Mouse (Mus musculus) liver, embryonic 14.5 days (tissue): ENCODE data around the gene Shisa8. TPM values are rescaled to one million over a fixed set of nuclear protein-coding genes. Genes with fewer than 3 reads are reported as not detected.

Experiments
- ATAC-seq: fragments of 200-750 bp; cut with Nextera tagmentation; 2 replicates; pipeline ENCODE4 v1.8.0; 2017; ENCODE audit warnings: moderate number of reproducible peaks, mild to moderate bottlenecking, moderate library complexity; ENCODE audit not compliant: insufficient read depth
- DNase-seq, 3 experiments: peaks; one replicate each; pipeline ENCODE4 v3.0.0-alpha.2; 2012 to 2013; ENCODE audit warnings: low read depth in 3 of 3, low spot score in 3 of 3
- H3K27ac ChIP-seq: fragments of 300-500 bp; sonication (generic); 2 replicates; pipeline ENCODE4 v1.5.1; 2014; ENCODE audit warnings: moderate library complexity, mild to moderate bottlenecking, control low read depth, inconsistent platforms
- H3K27me3 ChIP-seq: fragments of 300-500 bp; sonication (generic); 2 replicates; pipeline ENCODE4 v1.6.1; 2014; ENCODE audit warnings: mild to moderate bottlenecking, low read length, moderate library complexity; ENCODE audit not compliant: control insufficient read depth, insufficient read depth
- H3K36me3 ChIP-seq: fragments of 300-500 bp; sonication (generic); replicated peaks from 2 replicates; pipeline ENCODE4 v1.6.1; 2014; ENCODE audit warnings: low read depth; ENCODE audit not compliant: control insufficient read depth, insufficient read depth
- H3K4me1 ChIP-seq, 2 experiments: fragments of 200-500 bp in 1 of 2; fragments of 300-500 bp in 1 of 2; sonication (generic) in 1 of 2; replicated peaks; 2 replicates each; pipeline ENCODE4 v1.6.1; 2012 to 2014; ENCODE audit warnings: antibody characterized with exemption in 1 of 2, inconsistent platforms in 1 of 2, low read length in 1 of 2; ENCODE audit not compliant: control insufficient read depth in 2 of 2, insufficient read depth in 2 of 2
- H3K4me2 ChIP-seq: fragments of 300-500 bp; sonication (generic); 2 replicates; pipeline ENCODE4 v1.6.1; 2014; ENCODE audit warnings: low read depth, mild to moderate bottlenecking, control low read depth, moderate library complexity
- H3K4me3 ChIP-seq, 2 experiments: fragments of 200-500 bp in 1 of 2; fragments of 300-500 bp in 1 of 2; sonication (generic) in 1 of 2; 2 replicates each; pipeline ENCODE4 v1.5.1; 2012 to 2014; ENCODE audit warnings: low read depth in 2 of 2, low read length in 2 of 2, mild to moderate bottlenecking in 2 of 2, control low read depth in 1 of 2, inconsistent platforms in 1 of 2, moderate library complexity in 1 of 2; ENCODE audit not compliant: insufficient read depth in 1 of 2
- H3K9ac ChIP-seq: fragments of 300-500 bp; sonication (generic); replicated peaks from 2 replicates; pipeline ENCODE4 v1.6.1; 2014; ENCODE audit warnings: mild to moderate bottlenecking, control low read depth, moderate library complexity
- H3K9me3 ChIP-seq: fragments of 300-500 bp; sonication (generic); 2 replicates; pipeline ENCODE4 v1.6.1; 2016; ENCODE audit warnings: low read length, mixed read lengths; ENCODE audit not compliant: control insufficient read depth
- CTCF ChIP-seq: IDR thresholded peaks from 2 replicates; pipeline ENCODE4 v1.5.1; 2016; ENCODE audit warnings: antibody characterized with exemption, low read depth, control low read depth
- EP300 ChIP-seq: IDR thresholded peaks from 2 replicates; pipeline ENCODE4 v1.6.1; 2016; ENCODE audit warnings: antibody characterized with exemption, low read depth
- WGBS: fragments of 180-500 bp; shearing (Covaris S2); extraction: QIAGEN DNeasy Blood & Tissue Kit; methylation state at CpG from one replicate; pipeline ENCODE4 v1.1.7; 2014; ENCODE audit not compliant: insufficient replicate concordance; 5-methylcytosine and 5-hydroxymethylcytosine counted together
- polyA plus RNA-seq, 2 experiments: library from polyadenylated mRNA; depleted of rRNA in 1 of 2; stranded (reverse) in 1 of 2; unstranded in 1 of 2; fragments of >200 nt; fragmentation: Nextera tagmentation in 1 of 2; extraction: Ambion mirVana in 1 of 2; gene quantifications; 2 replicates each; pipeline versions ENCODE4 v1.2.1 to v1.2.3; 2012 to 2014

The Shisa8 gene
- polyA plus RNA-seq, 2 experiments, result 0.05 to 0.15 TPM

DNA sequence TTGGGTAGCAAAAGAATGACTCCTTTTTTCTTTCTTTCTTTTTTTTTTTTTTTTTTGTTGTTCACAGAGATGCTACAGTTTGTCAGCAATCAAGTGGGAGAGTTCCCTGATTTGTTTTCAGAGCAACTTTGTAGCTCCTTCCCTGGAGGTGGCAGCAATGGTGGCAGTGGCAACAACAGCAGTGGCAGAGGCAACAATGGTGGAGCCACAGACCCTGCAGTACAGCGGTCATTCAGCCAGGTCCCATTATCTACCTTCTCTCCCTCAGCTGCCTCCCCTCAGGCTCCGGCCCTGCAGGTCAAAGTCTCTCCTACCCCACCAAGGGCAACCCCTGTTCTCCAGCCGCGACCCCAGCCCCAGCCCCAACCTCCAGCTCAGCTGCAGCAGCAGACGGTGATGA, 42.9 kb downstream of the Shisa8 start:
- Histone ChIP-seq H3K4me1 (peaks cover 16 to 18% of the 10 kb centered on the region in 2 experiments), H3K27ac (no peak overlapping the region), H3K4me3 (no peak overlapping the region), H3K36me3 (peaks cover 40% of the 10 kb centered on the region), H3K9me3 (no peaks in the 10 kb centered on the region), H3K9ac (no peak overlapping the region), H3K27me3 (no peaks in the 10 kb centered on the region), H3K4me2 (no peak overlapping the region)
- no peak for ATAC-seq
- WGBS, result 80% methylated on average over 5 of the region's 5 CpGs
- DNase-seq, result no peak
- TF ChIP-seq EP300, result no peak
- no peak for TF ChIP-seq CTCF

DNA sequence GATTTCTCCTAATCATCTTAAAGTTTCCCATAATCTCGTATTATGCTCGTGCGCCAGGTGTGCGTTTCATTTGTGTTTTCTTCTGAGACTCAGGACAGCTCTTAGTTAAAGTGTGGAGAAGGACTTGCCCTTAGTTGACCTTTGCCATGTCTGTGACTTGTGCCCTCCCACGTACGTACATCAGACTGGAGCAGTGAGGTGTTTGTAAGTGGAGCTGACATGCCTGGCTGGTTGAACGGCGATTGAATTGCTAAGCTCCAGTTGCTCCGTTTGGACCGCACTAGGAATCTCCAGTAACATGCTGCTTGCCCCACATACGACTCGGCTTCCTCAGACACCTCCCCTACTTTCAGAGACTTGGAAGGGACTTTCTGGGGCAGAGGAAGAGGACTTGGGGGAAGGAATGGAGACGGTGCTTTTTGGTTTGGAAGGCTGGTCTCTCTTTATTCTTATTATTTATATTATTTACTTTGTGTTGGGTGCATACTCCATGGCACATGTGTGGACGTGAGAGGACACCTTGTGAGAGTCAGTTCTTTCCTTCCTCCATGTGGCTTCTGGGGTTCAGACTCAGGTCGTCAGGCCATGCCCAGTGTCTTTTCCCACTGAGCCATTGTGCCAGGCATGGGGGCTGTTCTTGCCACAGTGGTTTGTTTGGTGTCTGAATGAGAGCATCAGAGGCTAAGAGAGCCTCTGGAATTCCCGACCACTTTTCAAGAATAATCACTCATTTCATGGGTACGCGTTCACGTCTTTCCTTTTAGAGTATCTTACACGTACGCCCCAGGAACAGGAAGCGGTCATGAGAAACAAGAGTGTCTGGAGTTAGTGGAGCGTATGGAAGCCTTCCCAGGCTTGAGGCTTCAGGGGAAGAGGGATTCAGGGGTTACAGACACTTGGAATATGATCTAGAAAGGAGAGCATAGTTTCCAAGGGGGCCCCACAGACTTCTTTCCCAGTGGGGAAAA, 45.1 kb downstream of the Shisa8 start:
- H3K9ac ChIP-seq, result no peak overlapping the region
- ATAC-seq, result no peak
- H3K4me2 ChIP-seq, result no peak overlapping the region; the same call in 1 of the 2 replicates
- no peak for TF ChIP-seq EP300
- TF ChIP-seq CTCF, result no peak
- H3K27ac ChIP-seq, result no peak overlapping the region
- WGBS, result 77% methylated on average over 23 of the region's 23 CpGs
- DNase-seq, result no peak
- peaks cover 23% of the 10 kb centered on the region for H3K36me3 ChIP-seq
- H3K9me3 ChIP-seq, result no peaks in the 10 kb centered on the region
- peaks cover 34% of the 10 kb centered on the region in 2 experiments for H3K4me1 ChIP-seq
- no peak overlapping the region for H3K4me3 ChIP-seq
- no peaks in the 10 kb centered on the region for H3K27me3 ChIP-seq

DNA sequence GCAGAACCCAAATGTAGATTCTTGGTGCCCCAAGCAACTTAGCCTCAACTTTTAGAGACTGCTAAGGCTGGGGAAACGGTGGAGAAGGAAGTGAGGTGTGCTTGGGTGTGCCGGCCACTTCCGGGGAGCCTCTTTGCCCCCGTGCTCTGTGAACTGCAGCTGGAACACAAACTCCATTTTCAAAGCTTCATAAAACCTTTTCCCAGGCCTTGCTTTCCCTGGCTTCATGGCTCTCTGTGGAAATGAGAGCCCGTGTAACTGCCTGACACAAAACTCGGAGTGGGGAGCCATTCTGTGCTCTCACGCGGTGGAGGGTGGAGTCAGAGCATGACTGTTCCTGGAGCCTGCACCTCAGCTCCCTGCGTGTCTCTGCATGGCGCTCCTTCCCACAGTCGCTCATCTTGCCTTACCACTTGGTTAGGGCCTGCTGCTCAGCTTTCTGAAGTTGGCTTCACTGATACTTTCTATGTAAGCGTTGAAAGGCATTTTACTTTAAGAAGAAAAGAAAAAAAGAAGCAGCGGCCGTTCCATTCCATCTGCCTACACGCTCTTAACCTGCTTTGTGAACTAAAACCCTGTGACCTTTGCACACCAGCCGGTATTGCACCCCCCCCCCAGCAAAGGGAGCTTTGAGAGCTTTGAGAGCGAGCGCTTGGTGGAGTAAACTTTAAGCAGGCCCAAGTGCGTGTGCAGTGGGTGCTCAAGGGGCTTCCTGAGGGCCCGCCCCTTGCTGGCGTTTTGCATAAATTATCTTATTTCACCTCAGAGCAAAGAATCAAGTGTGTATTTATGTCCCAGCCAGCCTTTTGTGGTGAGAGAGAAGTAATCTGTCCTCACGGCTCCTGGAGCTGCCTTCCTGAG, 46.1 kb downstream of the Shisa8 start:
- no peaks in the 10 kb centered on the region for H3K9me3 ChIP-seq
- no peak for ATAC-seq
- peak overlapping the region; percentile 61 for H3K27ac ChIP-seq
- 0 out of 4 replicates have a peak overlapping the region, but pooled peaks of 1 of the 2 experiments have one; percentile 16 for H3K4me3 ChIP-seq
- peaks cover 34 to 35% of the 10 kb centered on the region in 2 experiments for H3K4me1 ChIP-seq
- H3K9ac ChIP-seq, result peak overlapping the region; percentile 49
- peaks cover 17% of the 10 kb centered on the region for H3K36me3 ChIP-seq
- H3K4me2 ChIP-seq, result peak overlapping the region; percentile 50
- WGBS, result 59% methylated on average over 22 of the region's 22 CpGs
- no peak for TF ChIP-seq EP300
- TF ChIP-seq CTCF, result no peak
- H3K27me3 ChIP-seq, result no peaks in the 10 kb centered on the region
- no peak for DNase-seq

DNA sequence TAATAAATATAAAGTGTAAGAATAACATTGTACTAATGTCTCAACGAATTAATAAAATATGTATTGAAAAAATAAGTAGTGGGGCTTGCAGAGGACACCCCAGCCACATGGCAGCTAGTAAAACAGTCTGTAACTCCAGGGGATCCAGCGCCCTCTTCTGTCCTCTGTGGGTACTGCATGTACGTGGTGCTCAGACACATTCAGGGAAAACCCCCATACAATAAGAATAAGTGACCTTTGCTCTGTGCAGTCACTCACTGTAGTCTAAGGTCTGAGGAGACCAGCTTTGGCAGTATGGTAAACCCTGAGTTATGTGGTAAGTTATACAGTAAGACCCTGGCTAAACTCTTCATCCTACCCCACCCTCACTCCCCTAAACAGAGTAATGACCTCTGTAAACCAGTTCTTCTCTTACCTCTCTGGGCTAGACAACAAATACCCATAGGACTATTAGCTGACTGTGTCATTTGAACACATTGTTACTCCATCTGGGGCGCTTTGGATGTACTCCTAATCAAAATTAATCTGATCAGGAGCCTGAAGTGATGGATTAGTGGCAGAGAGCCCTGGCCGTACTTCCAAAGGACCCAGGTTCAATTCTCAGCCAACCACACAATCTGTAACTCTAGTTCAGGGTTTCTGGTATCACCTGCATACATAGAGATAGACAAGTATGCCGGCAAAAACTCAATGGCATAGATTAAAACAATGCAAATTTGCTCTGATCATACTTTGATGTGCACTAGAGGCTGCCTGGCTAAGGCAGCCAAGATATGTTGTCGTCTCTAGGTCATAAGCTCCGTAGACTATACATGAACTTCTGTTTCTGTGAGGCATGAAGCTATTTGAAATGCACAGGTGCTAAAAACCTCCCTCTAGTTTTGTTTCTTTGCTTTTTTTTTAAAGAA, 47.0 kb downstream of the Shisa8 start:
- Histone ChIP-seq H3K27ac (peak overlapping the region; percentile 61), H3K9ac (no peak overlapping the region; the same call in 1 of the 2 replicates), H3K9me3 (no peaks in the 10 kb centered on the region), H3K27me3 (no peaks in the 10 kb centered on the region), H3K36me3 (peaks cover 9% of the 10 kb centered on the region), H3K4me3 (no peak overlapping the region), H3K4me2 (peak overlapping the region; percentile 50), H3K4me1 (peaks cover 34 to 44% of the 10 kb centered on the region in 2 experiments)
- ATAC-seq, result peak; percentile 48; the same call in 1 of the 2 replicates
- 42% methylated on average over 8 of the region's 8 CpGs for WGBS
- TF ChIP-seq CTCF (peak; percentile 96), EP300 (peak; percentile 17; the same call in 1 of the 2 replicates)
- peak in 1 of 3 experiments; percentile 65 for DNase-seq
